Mouse (Mus musculus): ENCODE data around the gene Gm20388. TPM values are rescaled to one million over a fixed set of nuclear protein-coding genes. Genes with fewer than 3 reads are reported as not detected.
A peak's percentile ranks its signal among the peaks of the same experiment; 100 is the strongest.

Gene Gm20388
- polyA plus RNA-seq, 1 experiment from 2014 or later, result not detected

DNA sequence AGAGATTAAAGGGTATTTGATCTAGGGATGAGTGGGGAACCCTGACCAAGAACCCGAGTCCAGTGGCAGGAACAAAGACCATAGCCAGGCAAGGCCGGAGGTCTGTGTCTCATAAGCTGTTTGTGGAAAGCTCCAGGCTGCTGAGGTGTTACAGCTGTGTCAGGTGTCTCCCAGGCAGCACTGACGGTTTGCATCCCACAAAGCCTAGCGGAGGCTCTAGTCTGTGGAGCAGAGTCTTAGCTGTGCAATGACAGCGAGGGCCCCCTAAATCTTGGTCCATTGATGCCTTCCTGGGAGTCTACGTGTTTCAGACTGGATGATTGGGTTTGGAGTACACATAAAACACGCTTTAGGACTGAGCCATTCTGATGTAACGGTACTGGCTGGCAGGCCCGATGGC is 3491.3 kb downstream of the Gm20388 start:
- Histone ChIP-seq H3K9ac (replicated peaks) (no peak overlapping the region), H3K9me3 (no peaks in the 10 kb centered on the region), H3K4me2 (replicated peaks) (no peak overlapping the region), H3K27me3 (no peaks in the 10 kb centered on the region), H3K27ac (replicated peaks) (no peak overlapping the region), H3K36me3 (peaks cover 63% of the 10 kb centered on the region), H3K4me1 (peaks cover 6% of the 10 kb centered on the region; the same call in 1 of the 2 replicates), H3K4me3 (no peak overlapping the region)
- no peak for ATAC-seq (replicated peaks)
- WGBS, result 93% methylated on average over 9 of the region's 9 CpGs

DNA sequence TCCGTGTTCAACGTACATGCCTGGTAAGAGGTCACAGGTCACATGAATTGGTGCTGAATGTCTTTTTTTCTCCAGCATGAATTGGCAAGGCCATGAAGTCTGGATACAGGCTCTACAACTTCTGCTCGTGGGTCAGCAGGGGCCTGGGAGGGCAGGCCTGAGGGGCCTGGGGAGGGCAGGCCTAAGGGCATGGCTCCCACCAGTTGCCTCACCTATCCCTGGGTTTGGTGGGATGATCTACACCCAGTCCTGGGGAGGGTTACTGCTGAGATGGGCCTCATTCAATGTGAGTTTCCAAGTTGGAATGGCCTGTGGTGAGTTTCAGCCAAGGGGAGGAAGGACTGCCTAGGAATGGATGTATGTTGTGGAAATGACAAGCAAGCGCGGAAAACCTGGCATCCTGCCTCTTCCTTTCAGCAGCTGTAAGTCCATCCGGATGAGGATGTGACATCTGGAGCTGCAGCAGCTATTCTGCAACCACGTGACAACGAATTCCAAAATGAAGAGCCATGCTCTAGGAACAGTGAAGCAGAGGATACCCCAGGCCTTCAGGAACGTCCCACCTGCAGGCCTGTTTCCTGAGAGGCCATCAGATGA is 3492.2 kb downstream of the Gm20388 start:
- Histone ChIP-seq H3K9me3 (no peaks in the 10 kb centered on the region), H3K9ac (replicated peaks) (no peak overlapping the region), H3K4me3 (no peak overlapping the region), H3K27ac (replicated peaks) (no peak overlapping the region), H3K4me2 (replicated peaks) (no peak overlapping the region), H3K27me3 (no peaks in the 10 kb centered on the region), H3K36me3 (peaks cover 56% of the 10 kb centered on the region), H3K4me1 (peaks cover 7% of the 10 kb centered on the region; the same call in 1 of the 2 replicates)
- 92% methylated on average over 9 of the region's 9 CpGs for WGBS
- no peak for ATAC-seq (replicated peaks)

DNA sequence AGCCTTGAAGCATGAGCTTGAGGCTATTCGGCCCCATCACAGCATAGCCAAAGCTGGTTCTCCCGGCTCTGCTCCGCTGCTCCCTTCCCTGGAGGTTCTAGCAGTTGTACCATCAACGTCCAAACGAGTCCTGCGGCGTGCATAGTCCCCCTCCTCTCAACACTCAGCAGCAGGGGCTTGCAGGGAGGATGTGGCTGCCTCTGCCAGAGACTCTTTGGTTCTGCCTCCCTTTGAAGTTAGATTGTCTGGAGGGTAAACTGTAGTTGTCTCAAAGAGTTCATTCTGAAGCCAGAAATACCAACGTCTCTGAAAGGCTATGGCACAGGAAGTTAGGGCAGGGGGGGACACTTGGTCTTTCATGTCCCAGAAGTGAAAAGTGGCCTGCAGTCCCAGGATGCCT is 3493.9 kb downstream of the Gm20388 start:
- WGBS, result 53% methylated on average over 8 of the region's 8 CpGs
- Histone ChIP-seq H3K4me1 (peaks cover 14% of the 10 kb centered on the region), H3K9ac (replicated peaks) (0 out of 2 replicates have a peak overlapping the region, but pooled peaks have one; percentile 14), H3K36me3 (peaks cover 40% of the 10 kb centered on the region), H3K27ac (replicated peaks) (no peak overlapping the region), H3K4me2 (replicated peaks) (no peak overlapping the region), H3K27me3 (no peaks in the 10 kb centered on the region), H3K4me3 (no peak overlapping the region), H3K9me3 (no peaks in the 10 kb centered on the region)
- no peak for ATAC-seq (replicated peaks)

DNA sequence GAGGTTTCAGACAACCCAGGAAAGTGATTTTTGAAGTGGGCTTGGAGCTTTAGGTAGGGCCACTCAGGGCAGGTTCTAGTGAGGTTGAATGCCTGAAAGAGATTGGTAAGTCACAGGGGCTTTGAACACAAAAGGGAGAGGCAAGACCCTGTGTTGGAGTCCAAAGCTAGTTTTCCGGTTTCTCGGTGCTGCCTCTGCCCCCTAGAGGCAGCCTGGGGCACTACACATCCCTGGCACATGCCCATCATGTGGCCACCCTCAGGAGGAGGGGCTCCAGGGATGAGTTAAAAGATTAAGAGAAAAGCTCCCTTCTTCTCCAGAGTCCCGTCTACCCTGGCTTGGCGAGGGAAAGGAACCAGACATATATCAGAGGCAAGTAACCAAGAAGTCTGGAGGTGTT is 3496.1 kb downstream of the Gm20388 start, which contains the start of gene Mc1r:
Mc1r (plus strand) TSS at position 322 of the 400 bp plus-strand sequence.
- Histone ChIP-seq H3K4me3 (no peak within 1 kb of the TSS), H3K4me1 (peaks cover 22% of the 10 kb centered on the region), H3K9ac (replicated peaks) (no peak within 1 kb of the TSS), H3K27me3 (no peaks in the 10 kb centered on the region), H3K4me2 (replicated peaks) (no peak within 1 kb of the TSS), H3K36me3 (peaks cover 18% of the 10 kb centered on the region), H3K9me3 (no peaks in the 10 kb centered on the region), H3K27ac (replicated peaks) (no peak within 1 kb of the TSS)
- 4% methylated on average over 4 of the region's 4 CpGs for WGBS
- ATAC-seq (replicated peaks), result no peak

DNA sequence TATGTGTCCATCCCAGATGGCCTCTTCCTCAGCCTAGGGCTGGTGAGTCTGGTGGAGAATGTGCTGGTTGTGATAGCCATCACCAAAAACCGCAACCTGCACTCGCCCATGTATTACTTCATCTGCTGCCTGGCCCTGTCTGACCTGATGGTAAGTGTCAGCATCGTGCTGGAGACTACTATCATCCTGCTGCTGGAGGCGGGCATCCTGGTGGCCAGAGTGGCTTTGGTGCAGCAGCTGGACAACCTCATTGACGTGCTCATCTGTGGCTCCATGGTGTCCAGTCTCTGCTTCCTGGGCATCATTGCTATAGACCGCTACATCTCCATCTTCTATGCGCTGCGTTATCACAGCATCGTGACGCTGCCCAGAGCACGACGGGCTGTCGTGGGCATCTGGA is 3497.0 kb downstream of the Gm20388 start:
- H3K27ac ChIP-seq (replicated peaks), result no peak overlapping the region
- no peak for ATAC-seq (replicated peaks)
- no peak overlapping the region for H3K9ac ChIP-seq (replicated peaks)
- H3K36me3 ChIP-seq, result peaks cover 9% of the 10 kb centered on the region; the same call in 1 of the 2 replicates
- no peaks in the 10 kb centered on the region for H3K27me3 ChIP-seq
- no peaks in the 10 kb centered on the region for H3K9me3 ChIP-seq
- no peak overlapping the region for H3K4me3 ChIP-seq
- no peak overlapping the region for H3K4me2 ChIP-seq (replicated peaks)
- whole genome bisulfite sequencing, result 93% methylated on average over 13 of the region's 13 CpGs
- peaks cover 22% of the 10 kb centered on the region for H3K4me1 ChIP-seq

DNA sequence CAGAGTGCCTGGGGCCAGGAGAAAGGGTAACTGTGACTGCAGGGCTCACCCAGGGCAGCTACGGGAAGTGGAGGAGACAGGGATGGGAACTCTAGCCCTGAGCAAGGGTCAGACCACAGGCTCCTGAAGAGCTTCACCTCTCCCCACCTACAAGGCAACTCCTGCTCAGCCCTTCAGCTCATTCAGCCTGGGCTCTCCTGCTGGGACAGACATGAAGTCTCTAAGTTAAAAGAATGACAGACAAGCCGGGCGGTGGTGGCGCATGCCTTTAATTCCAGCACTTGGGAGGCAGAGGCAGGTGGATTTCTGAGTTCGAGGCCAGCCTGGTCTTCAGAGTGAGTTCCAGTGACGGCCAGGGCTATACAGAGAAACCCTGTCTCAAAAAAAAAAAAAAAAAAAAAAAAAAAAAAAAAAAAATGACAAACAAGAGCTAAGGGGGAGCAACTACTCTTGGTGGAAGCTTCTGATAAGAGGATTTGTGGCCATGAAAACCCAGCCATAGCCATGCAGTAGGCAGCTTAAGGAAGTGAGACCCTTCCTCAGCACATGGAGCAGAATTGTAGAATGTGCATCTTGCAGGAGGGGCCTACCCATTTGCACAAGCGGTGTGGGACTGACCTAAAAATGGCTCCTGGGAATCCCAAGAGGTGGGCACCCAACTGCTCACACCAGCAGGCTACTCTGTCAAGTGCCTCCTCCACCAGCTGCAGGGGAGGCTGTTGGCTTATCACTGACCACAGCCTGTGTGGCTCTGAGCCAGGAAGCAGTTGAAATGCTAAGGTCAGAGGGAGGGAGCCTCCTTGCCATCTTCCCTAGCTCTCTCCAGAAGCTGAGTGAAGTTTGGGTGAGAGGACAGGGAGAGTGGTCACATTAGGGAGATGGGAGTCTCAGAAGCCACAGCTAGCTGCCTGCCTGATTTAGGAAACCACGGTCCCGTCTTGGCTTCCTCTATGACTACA is 3498.2 kb downstream of the Gm20388 start:
- H3K4me3 ChIP-seq, result peak overlapping the region; percentile 95; the same call in 1 of the 2 replicates
- peak overlapping the region; percentile 88 for H3K4me2 ChIP-seq (replicated peaks)
- H3K27me3 ChIP-seq, result no peaks in the 10 kb centered on the region
- 77% methylated on average over 9 of the region's 9 CpGs for WGBS
- no peaks in the 10 kb centered on the region for H3K36me3 ChIP-seq
- peak overlapping the region; percentile 95; the same call in 1 of the 2 replicates for H3K27ac ChIP-seq (replicated peaks)
- H3K9me3 ChIP-seq, result no peaks in the 10 kb centered on the region
- no peak overlapping the region for H3K9ac ChIP-seq (replicated peaks)
- ATAC-seq (replicated peaks), result no peak
- peaks cover 24% of the 10 kb centered on the region for H3K4me1 ChIP-seq

DNA sequence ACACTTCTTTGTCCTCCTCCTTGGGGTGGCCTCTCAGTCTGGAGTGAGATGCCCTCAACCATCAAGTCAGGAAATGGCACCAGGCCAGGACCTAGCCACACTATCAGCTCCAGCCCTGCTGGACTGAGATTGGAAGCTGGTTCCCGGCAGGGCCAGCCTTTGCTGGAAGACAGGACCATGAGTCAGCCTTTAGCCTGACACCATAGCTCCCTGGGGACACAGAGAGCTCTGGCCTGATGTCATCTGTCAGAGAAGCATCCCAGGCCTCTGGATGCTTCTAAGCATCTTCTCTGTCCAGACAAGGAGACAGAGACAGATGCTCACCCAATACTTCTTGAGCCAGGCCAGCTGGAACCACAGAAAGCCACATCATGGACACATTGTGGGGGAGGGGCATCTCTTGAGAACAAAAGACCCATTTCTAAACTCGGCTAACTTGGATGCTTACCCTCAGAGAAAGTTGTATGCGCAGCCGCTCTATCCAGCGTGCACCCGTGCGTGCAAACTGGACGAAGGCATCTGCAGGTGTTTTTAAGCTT is 3499.5 kb downstream of the Gm20388 start:
- H3K4me3 ChIP-seq, result peak overlapping the region; percentile 95
- 22% methylated on average over 8 of the region's 8 CpGs for WGBS

DNA sequence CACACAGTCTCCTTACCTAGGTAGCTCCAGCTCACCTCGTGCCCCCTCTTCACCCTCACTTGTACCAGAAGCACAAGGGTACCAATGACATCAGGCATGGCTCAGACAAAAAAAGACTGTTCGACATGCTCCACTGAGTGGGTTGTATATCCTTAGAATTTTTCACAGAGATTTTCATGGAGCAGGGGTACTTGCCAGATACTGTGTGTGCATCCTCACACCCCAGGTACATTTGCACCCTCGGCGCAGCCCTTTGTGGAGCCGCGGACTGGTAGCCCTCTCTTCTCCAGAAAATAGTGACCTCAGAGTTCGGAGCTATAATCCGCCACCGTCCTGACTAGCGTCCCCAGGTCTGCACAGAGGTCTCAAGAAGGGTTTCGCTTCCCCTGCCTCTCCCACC is 3500.1 kb downstream of the Gm20388 start:
- Histone ChIP-seq H3K9me3 (no peaks in the 10 kb centered on the region), H3K27ac (replicated peaks) (peak overlapping the region; percentile 95), H3K27me3 (no peaks in the 10 kb centered on the region), H3K4me1 (peaks cover 32% of the 10 kb centered on the region), H3K4me2 (replicated peaks) (peak overlapping the region; percentile 88), H3K9ac (replicated peaks) (peak overlapping the region; percentile 99), H3K36me3 (no peaks in the 10 kb centered on the region), H3K4me3 (peak overlapping the region; percentile 95)
- ATAC-seq (replicated peaks), result peak; percentile 2; the same call in 1 of the 2 replicates
- WGBS, result 2% methylated on average over 11 of the region's 11 CpGs

More for the DNA sequence above, 3499.5 kb downstream of the Gm20388 start:
- no peaks in the 10 kb centered on the region for H3K9me3 ChIP-seq
- H3K4me2 ChIP-seq (replicated peaks), result peak overlapping the region; percentile 88
- H3K36me3 ChIP-seq, result no peaks in the 10 kb centered on the region
- H3K4me1 ChIP-seq, result peaks cover 28% of the 10 kb centered on the region
- H3K27me3 ChIP-seq, result no peaks in the 10 kb centered on the region
- peak overlapping the region; percentile 99 for H3K9ac ChIP-seq (replicated peaks)
- H3K27ac ChIP-seq (replicated peaks), result peak overlapping the region; percentile 95
- ATAC-seq (replicated peaks), result no peak

DNA sequence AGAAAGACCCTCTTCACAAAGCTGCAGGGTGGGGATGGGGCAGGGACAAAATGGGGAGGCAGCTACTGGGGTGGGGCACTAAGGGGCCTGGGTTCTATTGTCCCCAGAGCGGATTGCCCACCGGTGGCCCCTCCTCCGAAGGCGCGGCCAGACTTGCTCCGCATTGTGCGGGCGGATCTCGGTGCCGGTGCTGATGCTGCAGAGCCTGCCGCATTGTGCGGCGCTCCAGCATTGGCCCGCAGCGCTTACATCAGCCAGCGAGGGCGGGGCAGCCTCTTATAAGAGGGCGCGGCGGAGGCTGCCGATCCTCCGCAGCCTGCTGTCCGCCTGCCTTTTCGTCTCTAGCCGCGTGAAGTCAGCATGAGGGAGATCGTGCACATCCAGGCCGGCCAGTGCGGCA is 3500.6 kb downstream of the Gm20388 start, which contains the start of gene Tubb3:
Tubb3 (plus strand) TSS at position 179 of the 400 bp plus-strand sequence.
- Histone ChIP-seq H3K4me2 (replicated peaks) (peak within 1 kb of the TSS; percentile 88), H3K27me3 (no peaks in the 10 kb centered on the region), H3K36me3 (no peaks in the 10 kb centered on the region), H3K9ac (replicated peaks) (peak within 1 kb of the TSS; percentile 99), H3K4me3 (peak within 1 kb of the TSS; percentile 95), H3K27ac (replicated peaks) (peak within 1 kb of the TSS; percentile 95), H3K4me1 (peaks cover 35% of the 10 kb centered on the region), H3K9me3 (no peaks in the 10 kb centered on the region)
- peak; percentile 94 for ATAC-seq (replicated peaks)
- WGBS, result 2% methylated on average over 29 of the region's 29 CpGs

DNA sequence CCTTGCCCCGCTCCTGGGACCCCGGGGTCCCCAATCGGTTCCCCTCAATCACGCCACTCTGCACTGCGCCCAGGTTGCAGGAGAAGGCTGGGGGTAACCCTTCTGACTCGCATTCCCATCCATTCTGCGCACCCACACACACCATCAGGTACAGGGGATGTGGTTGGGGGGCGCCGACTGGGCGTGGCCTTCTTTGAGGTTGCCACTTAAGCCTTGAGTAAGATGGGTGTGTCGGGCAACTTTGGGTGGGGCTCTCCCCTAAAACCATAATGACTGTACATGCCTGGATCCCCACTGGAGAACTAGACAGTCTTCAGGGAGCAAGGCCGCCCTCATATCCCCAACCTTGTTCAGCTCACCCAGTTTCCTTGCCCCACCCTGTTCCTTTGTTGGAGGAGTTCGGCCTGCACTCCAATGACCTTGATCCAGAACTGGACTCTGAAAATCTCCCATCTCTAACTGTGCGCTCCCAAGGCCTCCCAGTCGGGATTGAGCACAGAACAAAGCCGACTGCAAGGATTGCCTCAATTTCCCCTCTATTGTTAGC is 3501.2 kb downstream of the Gm20388 start:
- Histone ChIP-seq H3K36me3 (no peaks in the 10 kb centered on the region; the same call in 1 of the 2 replicates), H3K9ac (replicated peaks) (peak overlapping the region; percentile 99), H3K9me3 (no peaks in the 10 kb centered on the region), H3K4me2 (replicated peaks) (peak overlapping the region; percentile 88), H3K27ac (replicated peaks) (peak overlapping the region; percentile 95), H3K4me3 (peak overlapping the region; percentile 95), H3K27me3 (no peaks in the 10 kb centered on the region), H3K4me1 (peaks cover 37% of the 10 kb centered on the region)
- under 1% methylated on average over 16 of the region's 16 CpGs for WGBS
- peak; percentile 39 for ATAC-seq (replicated peaks)

DNA sequence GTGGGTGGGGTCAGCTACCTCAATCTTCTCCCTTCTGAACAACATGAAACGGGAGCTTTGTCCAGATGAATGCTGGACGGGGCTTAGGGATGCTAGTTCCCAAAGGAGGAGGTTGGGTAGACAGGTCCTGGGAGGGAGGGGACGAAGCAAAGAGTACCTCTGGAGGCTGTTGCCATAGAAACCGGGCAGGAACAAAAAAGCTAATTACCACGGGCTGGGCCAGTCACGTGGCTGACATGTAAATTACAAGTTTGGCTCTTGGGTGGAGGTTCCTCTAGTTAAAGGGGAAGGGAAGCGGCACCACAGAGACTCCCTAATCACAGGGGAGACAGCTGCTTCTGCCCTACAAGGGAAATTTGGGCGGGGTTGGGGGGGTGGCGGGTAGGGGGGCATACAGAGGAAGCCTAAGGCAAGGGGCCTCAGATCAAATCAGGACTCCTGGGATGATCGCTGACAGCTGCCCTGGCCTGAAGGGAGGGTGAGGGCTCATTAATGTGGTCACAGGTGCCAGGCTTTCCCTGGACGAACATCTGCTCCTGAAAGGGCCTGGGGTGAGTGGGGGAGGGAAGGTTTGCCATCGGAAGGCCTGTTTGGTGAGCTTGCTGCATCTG is 3502.0 kb downstream of the Gm20388 start:
- H3K9ac ChIP-seq (replicated peaks), result peak overlapping the region; percentile 99
- peak overlapping the region; percentile 95 for H3K4me3 ChIP-seq
- H3K9me3 ChIP-seq, result no peaks in the 10 kb centered on the region
- under 1% methylated on average over 12 of the region's 12 CpGs for WGBS
- H3K4me1 ChIP-seq, result peaks cover 41% of the 10 kb centered on the region
- H3K4me2 ChIP-seq (replicated peaks), result peak overlapping the region; percentile 88
- peak overlapping the region; percentile 95 for H3K27ac ChIP-seq (replicated peaks)
- ATAC-seq (replicated peaks), result peak; percentile 13; the same call in 1 of the 2 replicates
- H3K27me3 ChIP-seq, result no peaks in the 10 kb centered on the region
- H3K36me3 ChIP-seq, result peaks cover 3% of the 10 kb centered on the region; the same call in 1 of the 2 replicates

Measured in forebrain, embryonic 15.5 days (tissue).